Mouse (Mus musculus): ENCODE measurements around the gene Chmp4b. TPM values are rescaled to one million over a fixed set of nuclear protein-coding genes. Genes with fewer than 3 reads are reported as not detected.

The Chmp4b gene
- polyA plus RNA-seq, 1 experiment from 2014 or later = 23.2 TPM

GRCm38 (mm10) chr2:154689391-154689790 is 37.9 kb downstream of the Chmp4b start:
- ATAC-seq (ENCODE audit: low FRiP score) (no peak), DNase-seq (ENCODE audit: low spot score) (no peak)
- Histone ChIP-seq H3K27me3 (ENCODE audit: control insufficient read depth, insufficient read depth, low read length) (no peaks in the 10 kb centered on the region), H3K9ac (no peak overlapping the region), H3K27ac (no peak overlapping the region), H3K36me3 (replicated peaks; ENCODE audit: control insufficient read depth, insufficient read depth) (peaks cover 42% of the 10 kb centered on the region), H3K4me1 (replicated peaks; ENCODE audit: control insufficient read depth, insufficient read depth, low read length) (peaks cover 3% of the 10 kb centered on the region; the same call in 1 of the 2 replicates), H3K4me3 (replicated peaks; ENCODE audit: low read length) (no peak overlapping the region), H3K4me2 (replicated peaks) (no peak overlapping the region), H3K9me3 (ENCODE audit: control insufficient read depth, low read length) (no peaks in the 10 kb centered on the region)
- 89% methylated on average over 14 of the region's 14 CpGs for WGBS

GRCm38 (mm10) chr2:154690959-154691358 is 39.5 kb downstream of the Chmp4b start:
- Histone ChIP-seq H3K27me3 (ENCODE audit: control insufficient read depth, insufficient read depth, low read length) (no peaks in the 10 kb centered on the region), H3K9me3 (ENCODE audit: control insufficient read depth, low read length) (no peaks in the 10 kb centered on the region), H3K27ac (no peak overlapping the region), H3K4me1 (replicated peaks; ENCODE audit: control insufficient read depth, insufficient read depth, low read length) (0 out of 2 replicates have a peak, but pooled peaks cover 3% of the 10 kb centered on the region), H3K9ac (no peak overlapping the region), H3K4me3 (replicated peaks; ENCODE audit: low read length) (no peak overlapping the region), H3K4me2 (replicated peaks) (no peak overlapping the region), H3K36me3 (replicated peaks; ENCODE audit: control insufficient read depth, insufficient read depth) (peaks cover 53% of the 10 kb centered on the region)
- DNase-seq (ENCODE audit: low spot score) (no peak), ATAC-seq (ENCODE audit: low FRiP score) (no peak)
- 93% methylated on average over 5 of the region's 5 CpGs for WGBS

GRCm38 (mm10) chr2:154693186-154693940 is 41.9 kb downstream of the Chmp4b start:
- Histone ChIP-seq H3K4me1 (replicated peaks; ENCODE audit: control insufficient read depth, insufficient read depth, low read length) (0 out of 2 replicates have a peak, but pooled peaks cover 3% of the 10 kb centered on the region), H3K4me2 (replicated peaks) (no peak overlapping the region), H3K36me3 (replicated peaks; ENCODE audit: control insufficient read depth, insufficient read depth) (peaks cover 53% of the 10 kb centered on the region), H3K9me3 (ENCODE audit: control insufficient read depth, low read length) (no peaks in the 10 kb centered on the region), H3K27me3 (ENCODE audit: control insufficient read depth, insufficient read depth, low read length) (no peaks in the 10 kb centered on the region), H3K4me3 (replicated peaks; ENCODE audit: low read length) (no peak overlapping the region), H3K9ac (no peak overlapping the region), H3K27ac (no peak overlapping the region)
- 78% methylated on average over 11 of the region's 11 CpGs for WGBS
- no peak; the same call in 1 of the 2 replicates for ATAC-seq (ENCODE audit: low FRiP score)
- DNase-seq (ENCODE audit: low spot score) = no peak

GRCm38 (mm10) chr2:154693941-154694256 is 42.4 kb downstream of the Chmp4b start:
- H3K4me1 ChIP-seq (replicated peaks; ENCODE audit: control insufficient read depth, insufficient read depth, low read length) = 0 out of 2 replicates have a peak, but pooled peaks cover 3% of the 10 kb centered on the region
- H3K27me3 ChIP-seq (ENCODE audit: control insufficient read depth, insufficient read depth, low read length) = no peaks in the 10 kb centered on the region
- no peak for ATAC-seq (ENCODE audit: low FRiP score)
- no peak overlapping the region for H3K9ac ChIP-seq
- WGBS = 94% methylated on average over 12 of the region's 12 CpGs
- no peak for DNase-seq (ENCODE audit: low spot score)
- H3K36me3 ChIP-seq (replicated peaks; ENCODE audit: control insufficient read depth, insufficient read depth) = peaks cover 53% of the 10 kb centered on the region
- H3K4me3 ChIP-seq (replicated peaks; ENCODE audit: low read length) = no peak overlapping the region
- no peak overlapping the region for H3K27ac ChIP-seq
- no peak overlapping the region for H3K4me2 ChIP-seq (replicated peaks)
- H3K9me3 ChIP-seq (ENCODE audit: control insufficient read depth, low read length) = no peaks in the 10 kb centered on the region

- 83% methylated on average over 8 of the region's 8 CpGs for WGBS
- H3K4me2 ChIP-seq (replicated peaks) = no peak overlapping the region
- H3K27ac ChIP-seq = no peak overlapping the region
- no peak overlapping the region for H3K9ac ChIP-seq
- H3K27me3 ChIP-seq (ENCODE audit: control insufficient read depth, insufficient read depth, low read length) = no peaks in the 10 kb centered on the region
- H3K4me3 ChIP-seq (replicated peaks; ENCODE audit: low read length) = no peak overlapping the region
- no peaks in the 10 kb centered on the region for H3K4me1 ChIP-seq (replicated peaks; ENCODE audit: control insufficient read depth, insufficient read depth, low read length)
- no peaks in the 10 kb centered on the region for H3K9me3 ChIP-seq (ENCODE audit: control insufficient read depth, low read length)
- DNase-seq (ENCODE audit: low spot score) = no peak
- ATAC-seq (ENCODE audit: low FRiP score) = no peak
- H3K36me3 ChIP-seq (replicated peaks; ENCODE audit: control insufficient read depth, insufficient read depth) = peaks cover 39% of the 10 kb centered on the region
Measured at GRCm38 (mm10) chr2:154695690-154696089, 44.2 kb downstream of the Chmp4b start.

GRCm38 (mm10) chr2:154696660-154697059 is 45.2 kb downstream of the Chmp4b start:
- Histone ChIP-seq H3K9ac (no peak overlapping the region), H3K4me2 (replicated peaks) (no peak overlapping the region), H3K27ac (no peak overlapping the region), H3K36me3 (replicated peaks; ENCODE audit: control insufficient read depth, insufficient read depth) (peaks cover 32% of the 10 kb centered on the region), H3K4me3 (replicated peaks; ENCODE audit: low read length) (no peak overlapping the region), H3K4me1 (replicated peaks; ENCODE audit: control insufficient read depth, insufficient read depth, low read length) (no peaks in the 10 kb centered on the region), H3K27me3 (ENCODE audit: control insufficient read depth, insufficient read depth, low read length) (no peaks in the 10 kb centered on the region), H3K9me3 (ENCODE audit: control insufficient read depth, low read length) (no peaks in the 10 kb centered on the region)
- DNase-seq (ENCODE audit: low spot score) (no peak), ATAC-seq (ENCODE audit: low FRiP score) (no peak)
- 89% methylated on average over 3 of the region's 3 CpGs for WGBS

- no peak overlapping the region for H3K27ac ChIP-seq
- no peaks in the 10 kb centered on the region for H3K27me3 ChIP-seq (ENCODE audit: control insufficient read depth, insufficient read depth, low read length)
- ATAC-seq (ENCODE audit: low FRiP score) = no peak
- 98% methylated on average over 4 of the region's 4 CpGs for WGBS
- no peak for DNase-seq (ENCODE audit: low spot score)
- no peaks in the 10 kb centered on the region for H3K9me3 ChIP-seq (ENCODE audit: control insufficient read depth, low read length)
- H3K4me1 ChIP-seq (replicated peaks; ENCODE audit: control insufficient read depth, insufficient read depth, low read length) = no peaks in the 10 kb centered on the region
- peaks cover 12% of the 10 kb centered on the region for H3K36me3 ChIP-seq (replicated peaks; ENCODE audit: control insufficient read depth, insufficient read depth)
- no peak overlapping the region for H3K4me3 ChIP-seq (replicated peaks; ENCODE audit: low read length)
- no peak overlapping the region for H3K4me2 ChIP-seq (replicated peaks)
- no peak overlapping the region for H3K9ac ChIP-seq
Measured at GRCm38 (mm10) chr2:154699360-154699759, 47.9 kb downstream of the Chmp4b start.

GRCm38 (mm10) chr2:154700177-154700576 is 48.7 kb downstream of the Chmp4b start:
- 90% methylated on average over 2 of the region's 2 CpGs for WGBS
- Histone ChIP-seq H3K36me3 (replicated peaks; ENCODE audit: control insufficient read depth, insufficient read depth) (peaks cover 4% of the 10 kb centered on the region), H3K4me1 (replicated peaks; ENCODE audit: control insufficient read depth, insufficient read depth, low read length) (no peaks in the 10 kb centered on the region), H3K9me3 (ENCODE audit: control insufficient read depth, low read length) (no peaks in the 10 kb centered on the region), H3K9ac (no peak overlapping the region), H3K27ac (no peak overlapping the region), H3K27me3 (ENCODE audit: control insufficient read depth, insufficient read depth, low read length) (no peaks in the 10 kb centered on the region), H3K4me2 (replicated peaks) (no peak overlapping the region), H3K4me3 (replicated peaks; ENCODE audit: low read length) (no peak overlapping the region)
- no peak for DNase-seq (ENCODE audit: low spot score)
- ATAC-seq (ENCODE audit: low FRiP score) = no peak

GRCm38 (mm10) chr2:154702637-154703315 is 51.3 kb downstream of the Chmp4b start:
- peak; percentile 83 for DNase-seq (ENCODE audit: low spot score)
- H3K27ac ChIP-seq = no peak overlapping the region
- no peaks in the 10 kb centered on the region for H3K36me3 ChIP-seq (replicated peaks; ENCODE audit: control insufficient read depth, insufficient read depth)
- H3K4me2 ChIP-seq (replicated peaks) = peak overlapping the region; percentile 25
- 4% methylated on average over 17 of the region's 17 CpGs for whole genome bisulfite sequencing
- H3K9me3 ChIP-seq (ENCODE audit: control insufficient read depth, low read length) = no peaks in the 10 kb centered on the region
- 0 out of 2 replicates have a peak overlapping the region, but pooled peaks have one; percentile 22 for H3K9ac ChIP-seq
- H3K4me1 ChIP-seq (replicated peaks; ENCODE audit: control insufficient read depth, insufficient read depth, low read length) = no peaks in the 10 kb centered on the region
- H3K27me3 ChIP-seq (ENCODE audit: control insufficient read depth, insufficient read depth, low read length) = no peaks in the 10 kb centered on the region
- H3K4me3 ChIP-seq (replicated peaks; ENCODE audit: low read length) = no peak overlapping the region
- ATAC-seq (ENCODE audit: low FRiP score) = peak; percentile 69
